8 mouse cellular contexts compared by ENCODE assay signal in the genomic region with DNA sequence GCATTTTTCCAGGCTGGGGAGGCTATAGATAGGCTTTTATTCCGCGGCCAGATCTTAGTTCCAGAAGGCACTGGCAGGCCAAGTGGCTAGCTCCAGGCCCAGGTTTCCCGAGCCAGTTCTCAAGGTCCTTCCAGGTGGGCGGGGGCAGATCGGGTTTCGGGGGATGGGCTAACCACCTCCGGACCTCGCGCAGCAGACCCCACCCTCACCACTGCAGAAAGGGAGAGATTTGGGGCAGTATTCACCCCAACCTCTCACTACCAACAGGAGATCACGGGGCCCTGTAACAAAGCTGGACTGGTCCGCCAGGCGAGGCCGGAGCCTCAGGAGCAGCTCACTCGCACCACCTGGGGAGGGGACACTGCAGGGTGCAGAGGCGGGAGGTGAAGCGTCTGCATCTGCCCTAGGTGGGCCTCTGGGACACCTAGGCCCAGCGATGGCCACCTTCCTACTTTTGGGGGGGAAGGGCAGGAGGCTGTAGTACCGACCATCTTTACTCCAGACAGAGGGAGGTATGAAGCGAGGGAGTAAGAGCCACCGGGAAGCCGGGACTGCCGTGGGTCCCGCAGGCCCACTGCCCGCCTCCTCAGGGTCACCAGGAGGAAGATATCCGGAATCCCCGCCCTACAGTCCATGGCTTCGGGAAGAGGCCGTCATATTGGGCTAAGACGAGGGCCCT. TPM values are rescaled to one million over a fixed set of nuclear protein-coding genes. Genes with fewer than 3 reads are reported as not detected.
DNase-seq lines count a peak whose midpoint lies in the region; ATAC-seq lines count a peak whose summit lies in the region.

No protein-coding gene starts in this region.

- H3K4me1 ChIP-seq in forebrain, embryonic 14.5 days (ENCODE audit: control insufficient read depth, insufficient read depth, low read length) = peaks cover 24% of the 10 kb centered on the region

- peak overlapping the region; percentile 98 for H3K9ac ChIP-seq in forebrain, embryonic 14.5 days (ENCODE audit: low read length)

- ATAC-seq in forebrain, embryonic 14.5 days = peak; percentile 22
- no peak for ATAC-seq in activated CD4-positive, CD25-positive, alpha-beta regulatory T cell, adult 4 months

- WGBS in forebrain, embryonic 14.5 days = under 1% methylated on average over 29 of the region's 29 CpGs

- intact Hi-C loops in heart, postnatal 25 days (cut with DNase I) = loop anchor here (5.0 to 10.0 kb wide), 2 partner anchors 233 to 375 kb away; a partner anchor contains a TSS

- no peaks in the 10 kb centered on the region for H3K27me3 ChIP-seq in forebrain, embryonic 14.5 days (replicated peaks; ENCODE audit: control insufficient read depth, insufficient read depth, low read length)

- H3K27ac ChIP-seq in forebrain, embryonic 14.5 days (ENCODE audit: low read depth, low read length) = peak overlapping the region; percentile 94

- H3K4me3 ChIP-seq in forebrain, embryonic 14.5 days (ENCODE audit: low read depth, low read length) = peak overlapping the region; percentile 98

- H3K9me3 ChIP-seq in forebrain, embryonic 14.5 days (replicated peaks; ENCODE audit: control insufficient read depth, low read length) = no peaks in the 10 kb centered on the region

- DNase-seq in Muller cell, postnatal 12 days (ENCODE audit: inconsistent ontology term) = peak; percentile 73
- peak; percentile 60 for DNase-seq in cerebellum, adult 11 months
- peak; percentile 24 for DNase-seq in forebrain, embryonic 14.5 days (ENCODE audit: low spot score)
- DNase-seq in heart, postnatal 25 days (ENCODE audit: low spot score) = peak; percentile 58
- peak; percentile 21 to 32 for DNase-seq in layer of hippocampus, postnatal 36 days
- DNase-seq in lung, postnatal 36 days = peak; percentile 73
- peak; percentile 35 for DNase-seq in right cerebral cortex, postnatal 25 days

- peaks cover 31% of the 10 kb centered on the region for H3K36me3 ChIP-seq in forebrain, embryonic 14.5 days (ENCODE audit: control insufficient read depth, insufficient read depth, low read length)

- H3K4me2 ChIP-seq in forebrain, embryonic 14.5 days (ENCODE audit: low read length) = peak overlapping the region; percentile 91

RNA-seq across cellular contexts. Expression of a gene that starts 0.8 kb away (rescaled TPM):
- 189 and 211 TPM in 2 replicates for polyA plus RNA-seq in forebrain, embryonic 14.5 days (2014; fragmentation: Nextera tagmentation; extraction: Ambion mirVana)
- 100 to 1,000 TPM; 256 to 295 TPM for total RNA-seq in heart, postnatal 25 days (2021)
- 100 to 1,000 TPM; 205 to 208 TPM for total RNA-seq in layer of hippocampus, postnatal 36 days (2021)
- polyA plus RNA-seq in activated CD4-positive, CD25-positive, alpha-beta regulatory T cell, adult 4 months (2017; shearing (Covaris generic)) = 100 to 1,000 TPM; 141 to 220 TPM

RNA-seq across cellular contexts. Expression of a gene that starts 4.3 kb away (rescaled TPM):
- 20.4 and 22.3 TPM in 2 replicates for polyA plus RNA-seq in forebrain, embryonic 14.5 days (2014; fragmentation: Nextera tagmentation; extraction: Ambion mirVana)
- total RNA-seq in heart, postnatal 25 days (2021) = 1 to 10 TPM; 3.8 to 4.1 TPM
- 10 to 100 TPM; 15.0 to 19.8 TPM for total RNA-seq in layer of hippocampus, postnatal 36 days (2021)
- polyA plus RNA-seq in activated CD4-positive, CD25-positive, alpha-beta regulatory T cell, adult 4 months (2017; shearing (Covaris generic)) = 1 to 10 TPM; 3.1 to 4.0 TPM

RNA-seq across cellular contexts. Expression of a gene that starts 32.3 kb away (rescaled TPM):
- polyA plus RNA-seq in forebrain, embryonic 14.5 days (2014; fragmentation: Nextera tagmentation; extraction: Ambion mirVana) = 117 and 121 TPM in 2 replicates
- total RNA-seq in heart, postnatal 25 days (2021) = 10 to 100 TPM in 1 of 2 experiments, 1 to 10 TPM in 1; 8.8 to 10.5 TPM
- 10 to 100 TPM; 32.7 to 33.4 TPM for total RNA-seq in layer of hippocampus, postnatal 36 days (2021)
- 10 to 100 TPM; 80.8 to 84.4 TPM for polyA plus RNA-seq in activated CD4-positive, CD25-positive, alpha-beta regulatory T cell, adult 4 months (2017; shearing (Covaris generic))
